Mouse (Mus musculus) forebrain, embryonic 11.5 days (tissue): ENCODE measurements around the gene Pinlyp. TPM values are rescaled to one million over a fixed set of nuclear protein-coding genes. Genes with fewer than 3 reads are reported as not detected.

Experiments used
- ATAC-seq: fragments of 200-750 bp; cut with Nextera tagmentation; replicated peaks from 2 replicates; pipeline ENCODE4 v1.8.0; 2017; ENCODE audit warnings: moderate TSS enrichment; ENCODE audit not compliant: low FRiP score
- DNase-seq: peaks from one replicate; pipeline ENCODE4 v3.0.0-alpha.2; 2017; ENCODE audit warnings: low spot score
- H3K27ac ChIP-seq: fragments of 300-500 bp; sonication (generic); 2 replicates; pipeline ENCODE4 v1.5.1; 2014; ENCODE audit warnings: low read depth, low read length
- H3K27me3 ChIP-seq: fragments of 300-500 bp; sonication (generic); 2 replicates; pipeline ENCODE4 v1.6.1; 2014; ENCODE audit warnings: mild to moderate bottlenecking, low read length, mixed read lengths; ENCODE audit not compliant: control insufficient read depth, insufficient read depth
- H3K36me3 ChIP-seq: fragments of 300-500 bp; sonication (generic); 2 replicates; pipeline ENCODE4 v1.6.1; 2014; ENCODE audit warnings: mild to moderate bottlenecking, low read length, moderate library complexity, mixed read lengths; ENCODE audit not compliant: control insufficient read depth, insufficient read depth
- H3K4me1 ChIP-seq: fragments of 300-500 bp; sonication (generic); replicated peaks from 2 replicates; pipeline ENCODE4 v1.6.1; 2014; ENCODE audit warnings: low read length, mixed read lengths; ENCODE audit not compliant: control insufficient read depth, insufficient read depth
- H3K4me2 ChIP-seq: fragments of 300-500 bp; sonication (generic); 2 replicates; pipeline ENCODE4 v1.6.1; 2014; ENCODE audit warnings: low read depth, mild to moderate bottlenecking, low read length, moderate library complexity, mixed read lengths; ENCODE audit not compliant: severe bottlenecking
- H3K4me3 ChIP-seq: fragments of 300-500 bp; sonication (generic); 2 replicates; pipeline ENCODE4 v1.5.1; 2014; ENCODE audit warnings: low read depth, low read length
- H3K9ac ChIP-seq: fragments of 300-500 bp; sonication (generic); 2 replicates; pipeline ENCODE4 v1.6.1; 2014; ENCODE audit warnings: low read length
- H3K9me3 ChIP-seq: fragments of 300-500 bp; sonication (generic); 2 replicates; pipeline ENCODE4 v1.6.1; 2016; ENCODE audit warnings: low read length, mixed read lengths; ENCODE audit not compliant: control insufficient read depth
- WGBS: fragments of 180-500 bp; shearing (Covaris S2); extraction: QIAGEN DNeasy Blood & Tissue Kit; methylation state at CpG from one replicate; pipeline ENCODE4 v1.1.7; 2014; 5-methylcytosine and 5-hydroxymethylcytosine counted together
- polyA plus RNA-seq: library from polyadenylated mRNA; unstranded; fragments of >200 nt; fragmentation: Nextera tagmentation; extraction: Ambion mirVana; gene quantifications from 2 replicates; pipeline ENCODE4 v1.2.1, GENCODE M21; 2014

Gene Pinlyp
- polyA plus RNA-seq, 1 experiment from 2014 or later = not detected

DNA sequence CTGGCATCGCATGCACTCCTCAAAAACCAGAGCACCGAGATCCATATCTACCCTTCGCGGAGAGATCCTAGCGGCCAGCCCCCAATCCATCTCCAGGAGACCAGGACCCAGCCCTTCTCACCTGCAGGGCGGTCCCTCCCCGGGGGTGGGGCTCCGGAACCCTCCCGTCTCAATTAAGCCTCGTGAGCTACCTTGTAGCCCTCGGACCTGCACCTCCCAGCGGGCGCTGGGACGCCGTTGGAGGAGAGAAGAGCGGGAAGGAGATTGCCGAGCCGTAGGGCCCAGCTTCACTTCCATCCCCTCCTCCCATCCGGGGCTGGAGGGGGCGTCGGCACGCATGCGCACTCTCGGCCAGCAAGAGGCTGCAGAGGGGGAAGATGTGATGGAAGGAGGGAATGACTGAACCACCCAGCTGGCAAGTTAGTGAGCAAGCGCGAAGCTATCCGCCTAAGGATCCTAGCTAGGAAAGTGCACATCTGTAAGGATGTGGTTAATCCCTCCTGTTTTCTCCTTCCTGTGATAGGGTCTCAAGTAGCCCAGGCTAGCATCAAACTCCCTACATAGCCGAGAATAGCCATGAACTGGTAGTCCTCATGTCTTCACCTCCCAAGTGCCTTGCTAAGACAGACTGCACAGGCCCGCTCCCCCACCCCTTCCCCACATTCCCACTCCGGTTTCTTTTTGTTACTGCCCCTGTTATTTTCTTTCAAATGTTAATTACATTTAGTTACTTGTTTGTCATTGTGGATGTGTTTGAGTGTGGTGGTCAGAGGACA is 41.6 kb upstream of the Pinlyp start, which contains the start of the genes Ethe1 and Zfp575:
Gene Ethe1 (plus strand): TSS at position 214 of the 776 bp plus-strand sequence.
Gene Zfp575 (minus strand): TSS at position 312 of the 776 bp plus-strand sequence.
- H3K4me3 ChIP-seq = peak within 1 kb of the TSS; percentile 37
- 6% methylated on average over 29 of the region's 30 CpGs for WGBS
- H3K27ac ChIP-seq = no peak within 1 kb of the TSS
- no peaks in the 10 kb centered on the region for H3K9me3 ChIP-seq
- H3K4me2 ChIP-seq = peak within 1 kb of the TSS; percentile 71
- H3K27me3 ChIP-seq = peaks cover 24% of the 10 kb centered on the region
- DNase-seq (peak; percentile 90), ATAC-seq (peak; percentile 71)
- no peaks in the 10 kb centered on the region; the same call in 1 of the 2 replicates for H3K4me1 ChIP-seq
- no peaks in the 10 kb centered on the region for H3K36me3 ChIP-seq
- H3K9ac ChIP-seq = peak within 1 kb of the TSS; percentile 65

DNA sequence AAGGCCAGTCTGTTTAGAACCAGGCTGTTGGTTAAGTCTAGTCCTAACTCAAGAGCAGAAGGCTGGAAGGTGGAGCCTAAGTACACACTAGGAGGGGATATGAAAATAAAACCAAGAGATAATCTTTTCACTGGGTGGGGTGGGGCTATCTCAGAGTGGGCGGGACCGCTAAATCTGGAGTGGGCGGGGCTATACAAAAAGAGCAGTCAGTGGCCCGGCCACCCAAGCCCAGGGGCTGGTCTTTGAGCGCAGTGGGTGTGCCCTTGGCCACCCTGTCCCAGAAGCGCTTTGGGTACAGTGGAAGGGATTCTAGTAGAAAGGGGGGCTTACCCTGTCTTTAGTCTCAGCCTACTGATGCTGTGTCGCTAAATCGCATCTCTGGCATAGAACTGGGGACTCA is 40.9 kb upstream of the Pinlyp start:
- H3K36me3 ChIP-seq = no peaks in the 10 kb centered on the region
- ATAC-seq (peak; percentile 47; the same call in 1 of the 2 replicates), DNase-seq (no peak)
- H3K9me3 ChIP-seq = no peaks in the 10 kb centered on the region
- no peaks in the 10 kb centered on the region; the same call in 1 of the 2 replicates for H3K4me1 ChIP-seq
- peaks cover 24% of the 10 kb centered on the region for H3K27me3 ChIP-seq
- WGBS = 8% methylated on average over 8 of the region's 8 CpGs
- H3K9ac ChIP-seq = no peak overlapping the region; the same call in 1 of the 2 replicates
- peak overlapping the region; percentile 71 for H3K4me2 ChIP-seq
- H3K27ac ChIP-seq = no peak overlapping the region
- peak overlapping the region; percentile 37; the same call in 1 of the 2 replicates for H3K4me3 ChIP-seq

DNA sequence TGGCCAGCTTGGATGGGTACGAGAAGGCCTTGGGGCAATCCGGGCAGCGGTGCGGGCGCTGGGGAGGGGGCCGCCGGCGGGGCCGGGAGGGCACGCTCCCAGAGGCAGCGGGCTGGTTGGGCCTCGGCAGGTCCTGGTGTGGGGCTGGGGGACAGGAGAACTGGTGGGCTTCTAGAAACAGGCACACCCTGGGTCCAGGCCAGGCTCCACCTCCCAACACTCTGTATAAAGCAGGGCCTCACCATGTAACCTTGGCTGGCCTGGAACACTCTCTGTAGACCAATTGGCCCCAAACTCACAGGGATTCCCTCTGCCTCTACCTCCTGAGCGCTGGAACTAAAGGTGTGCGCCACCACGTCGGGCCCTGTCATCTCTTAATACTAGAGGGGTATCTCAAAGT is 40.1 kb upstream of the Pinlyp start:
- Histone ChIP-seq H3K4me1 (no peaks in the 10 kb centered on the region; the same call in 1 of the 2 replicates), H3K27me3 (peaks cover 24% of the 10 kb centered on the region), H3K9ac (no peak overlapping the region), H3K36me3 (no peaks in the 10 kb centered on the region), H3K4me3 (no peak overlapping the region), H3K27ac (no peak overlapping the region), H3K9me3 (no peaks in the 10 kb centered on the region), H3K4me2 (no peak overlapping the region)
- DNase-seq (no peak), ATAC-seq (no peak)
- WGBS = 44% methylated on average over 16 of the region's 16 CpGs

DNA sequence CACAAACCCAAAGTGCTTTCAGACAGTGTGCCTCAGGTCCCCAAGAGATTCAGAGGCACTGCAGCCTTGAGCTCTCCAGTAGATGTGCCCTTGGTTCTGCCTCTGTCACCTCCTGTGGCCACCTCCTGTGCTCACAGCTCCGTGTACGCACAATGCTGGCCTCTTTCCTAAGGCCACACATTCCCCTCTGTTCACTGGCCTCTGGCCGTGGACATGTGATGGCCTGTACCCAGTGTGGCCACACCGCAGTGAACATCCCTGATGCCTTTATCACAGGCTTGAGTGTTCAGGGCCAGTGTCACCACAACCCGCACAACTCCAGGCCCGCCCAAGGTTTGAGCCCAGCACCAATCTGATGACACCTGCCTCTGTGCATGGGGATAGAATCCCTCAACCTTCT is 39.0 kb upstream of the Pinlyp start:
- H3K4me1 ChIP-seq = no peaks in the 10 kb centered on the region; the same call in 1 of the 2 replicates
- no peaks in the 10 kb centered on the region for H3K36me3 ChIP-seq
- ATAC-seq = no peak
- H3K4me2 ChIP-seq = no peak overlapping the region
- peaks cover 24% of the 10 kb centered on the region for H3K27me3 ChIP-seq
- no peak overlapping the region for H3K9ac ChIP-seq
- H3K4me3 ChIP-seq = no peak overlapping the region
- DNase-seq = no peak
- H3K9me3 ChIP-seq = no peaks in the 10 kb centered on the region
- H3K27ac ChIP-seq = no peak overlapping the region
- WGBS = 86% methylated on average over 6 of the region's 6 CpGs

DNA sequence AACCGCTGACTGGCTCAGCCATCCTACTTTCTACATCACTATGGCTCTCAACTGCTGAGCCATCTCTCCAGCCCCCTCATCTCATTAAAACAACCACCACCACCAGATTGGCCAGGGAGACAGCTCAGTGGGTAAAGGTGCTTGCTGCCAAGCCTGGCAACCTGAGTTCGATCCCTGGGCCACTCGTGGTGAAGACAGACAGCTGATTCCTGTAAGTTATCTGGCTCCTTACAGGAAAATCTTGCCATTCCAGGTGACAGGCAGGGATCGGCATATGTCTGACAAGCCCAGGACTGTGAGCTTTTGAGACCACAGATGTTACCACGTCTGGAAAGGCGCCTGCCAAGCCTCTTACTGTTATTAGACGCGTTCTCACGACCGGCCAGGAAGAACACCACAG is 31.9 kb upstream of the Pinlyp start:
- no peak overlapping the region for H3K4me3 ChIP-seq
- no peak for DNase-seq
- no peaks in the 10 kb centered on the region for H3K27me3 ChIP-seq
- no peaks in the 10 kb centered on the region for H3K4me1 ChIP-seq
- no peaks in the 10 kb centered on the region for H3K9me3 ChIP-seq
- H3K9ac ChIP-seq = no peak overlapping the region
- no peak overlapping the region for H3K4me2 ChIP-seq
- WGBS = 91% methylated on average over 10 of the region's 10 CpGs
- ATAC-seq = no peak
- H3K36me3 ChIP-seq = no peaks in the 10 kb centered on the region
- no peak overlapping the region for H3K27ac ChIP-seq

DNA sequence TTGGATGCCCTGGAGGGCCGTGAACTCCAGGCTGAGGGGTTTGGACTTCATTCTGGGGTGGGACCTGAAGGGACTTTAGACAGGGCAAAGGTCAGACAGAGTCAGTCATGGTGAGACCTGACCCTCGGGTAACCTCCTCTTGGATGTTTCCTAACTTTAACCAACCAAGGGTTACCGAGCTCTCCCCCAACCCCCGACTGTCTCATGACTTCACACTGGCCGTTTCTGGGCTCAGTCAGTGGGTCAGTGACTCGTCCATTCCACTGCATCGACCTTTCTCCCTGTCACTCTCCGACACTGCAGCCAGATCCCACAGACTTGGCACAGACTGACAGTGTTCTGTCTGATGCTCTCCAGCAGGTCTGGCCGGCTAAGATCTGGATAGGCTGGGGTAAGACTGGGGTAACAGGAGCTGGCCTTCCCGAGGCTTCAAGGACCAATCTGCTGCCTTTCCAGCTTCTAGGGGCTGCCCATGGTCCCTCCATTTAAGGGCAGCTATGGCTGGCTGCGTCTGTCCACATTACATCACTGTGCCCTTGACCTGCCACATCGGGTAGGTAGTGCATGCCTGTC is 28.4 kb upstream of the Pinlyp start:
- Histone ChIP-seq H3K4me3 (no peak overlapping the region), H3K9ac (no peak overlapping the region; the same call in 1 of the 2 replicates), H3K9me3 (no peaks in the 10 kb centered on the region), H3K27ac (no peak overlapping the region), H3K4me2 (no peak overlapping the region), H3K36me3 (peaks cover 5% of the 10 kb centered on the region; the same call in 1 of the 2 replicates), H3K4me1 (no peaks in the 10 kb centered on the region), H3K27me3 (no peaks in the 10 kb centered on the region)
- WGBS = 66% methylated on average over 12 of the region's 12 CpGs
- no peak for ATAC-seq
- DNase-seq = no peak

DNA sequence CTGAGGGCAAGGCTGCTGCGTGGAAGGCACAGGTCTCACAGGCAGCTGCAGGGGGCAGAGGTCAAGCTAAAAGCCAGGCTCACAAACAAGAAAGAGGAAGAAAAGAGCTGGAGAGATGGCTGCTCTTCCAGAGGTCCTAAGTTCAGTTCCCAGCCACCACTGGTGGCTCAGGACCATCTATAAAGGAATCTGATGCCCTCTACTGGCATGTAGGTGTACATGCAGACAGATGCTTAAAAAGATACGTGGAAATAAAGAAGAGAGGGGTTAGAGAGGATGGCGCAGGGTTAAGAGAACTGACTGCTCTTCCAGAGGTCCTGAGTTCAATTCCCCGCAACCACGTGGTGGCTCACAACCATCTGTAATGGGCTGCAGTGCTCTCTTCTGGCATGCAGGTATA is 26.5 kb upstream of the Pinlyp start:
- H3K27me3 ChIP-seq = no peaks in the 10 kb centered on the region
- H3K4me3 ChIP-seq = no peak overlapping the region
- H3K4me1 ChIP-seq = no peaks in the 10 kb centered on the region
- 47% methylated on average over 5 of the region's 5 CpGs for WGBS
- peaks cover 5% of the 10 kb centered on the region; the same call in 1 of the 2 replicates for H3K36me3 ChIP-seq
- DNase-seq (no peak), ATAC-seq (no peak)
- H3K9ac ChIP-seq = no peak overlapping the region
- H3K27ac ChIP-seq = no peak overlapping the region
- no peaks in the 10 kb centered on the region for H3K9me3 ChIP-seq
- no peak overlapping the region for H3K4me2 ChIP-seq

DNA sequence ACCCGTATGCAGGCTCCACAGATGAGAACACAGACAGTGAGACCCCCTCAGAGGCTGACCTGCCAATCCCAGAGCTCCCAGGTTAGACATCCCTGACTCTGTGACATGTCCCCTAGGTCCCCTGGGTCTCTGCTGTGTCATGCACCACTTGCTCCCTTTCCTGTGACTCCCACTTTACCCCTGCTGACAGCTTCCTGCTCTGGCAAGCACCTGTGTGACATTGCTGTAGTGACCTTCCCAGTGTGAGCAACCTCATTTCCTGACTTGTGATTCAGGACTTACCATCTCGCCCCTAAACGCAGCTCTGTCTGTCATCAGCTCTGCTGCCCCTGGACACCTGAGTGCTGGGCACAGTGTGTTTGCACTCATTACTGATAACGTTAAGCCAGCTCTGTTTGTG is 25.2 kb upstream of the Pinlyp start:
- Histone ChIP-seq H3K4me1 (no peaks in the 10 kb centered on the region), H3K27me3 (no peaks in the 10 kb centered on the region), H3K4me3 (no peak overlapping the region), H3K27ac (no peak overlapping the region), H3K9ac (no peak overlapping the region), H3K36me3 (peaks cover 5% of the 10 kb centered on the region; the same call in 1 of the 2 replicates), H3K4me2 (no peak overlapping the region), H3K9me3 (no peaks in the 10 kb centered on the region)
- DNase-seq (no peak), ATAC-seq (no peak)
- WGBS = 86% methylated on average over 4 of the region's 4 CpGs
